Mouse (Mus musculus): ENCODE data around the gene Irs4.

The Irs4 gene

GRCm38 (mm10) chrX:141724937-141725918 is at the start of gene Irs4:
TSS of gene Irs4 (minus strand) at chrX:141725263.
- DNase-seq (ENCODE audit: low spot score), result peak; percentile 57

DNA sequence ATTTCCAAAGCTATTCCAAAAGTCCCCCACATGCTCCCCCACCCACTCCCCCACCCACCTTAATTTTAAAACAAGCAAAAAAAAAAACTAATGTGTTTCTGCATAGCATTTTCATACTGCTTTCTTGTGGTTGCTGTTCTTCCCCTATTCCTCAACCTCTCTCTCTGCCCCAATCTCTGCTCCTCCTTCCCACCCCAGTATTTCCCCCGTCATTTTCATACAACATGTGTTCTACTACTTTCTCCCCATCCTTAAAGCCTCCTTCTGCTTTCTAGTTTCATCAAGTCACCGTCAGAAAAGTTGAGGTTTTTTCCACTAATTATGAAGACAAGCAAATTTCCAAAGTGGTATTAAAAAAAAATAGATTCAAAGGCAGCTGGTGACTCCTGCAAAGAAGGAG is 25.3 kb upstream of the Irs4 start:
- DNase-seq (ENCODE audit: low spot score), result no peak

- DNase-seq (ENCODE audit: low spot score), result peak; percentile 33
Observed at GRCm38 (mm10) chrX:141729570-141729969, 4.5 kb upstream of the Irs4 start.

- DNase-seq (ENCODE audit: low spot score), result peak; percentile 35
Observed at GRCm38 (mm10) chrX:141724391-141724891, 622 bp downstream of the Irs4 start.

GRCm38 (mm10) chrX:141723936-141724335 is 1.1 kb downstream of the Irs4 start:
- DNase-seq (ENCODE audit: low spot score), result peak; percentile 48

- peak; percentile 42 for DNase-seq (ENCODE audit: low spot score)
Observed at GRCm38 (mm10) chrX:141721725-141722124, 3.3 kb downstream of the Irs4 start.
